Mouse (Mus musculus) A20 (cell line): Measurements from ENCODE around the gene Suds3.

Experiments
- DNase-seq: peaks from one replicate; pipeline ENCODE4 v3.0.0-alpha.2; 2011; ENCODE audit warnings: low read depth, low spot score

Gene Suds3

DNA sequence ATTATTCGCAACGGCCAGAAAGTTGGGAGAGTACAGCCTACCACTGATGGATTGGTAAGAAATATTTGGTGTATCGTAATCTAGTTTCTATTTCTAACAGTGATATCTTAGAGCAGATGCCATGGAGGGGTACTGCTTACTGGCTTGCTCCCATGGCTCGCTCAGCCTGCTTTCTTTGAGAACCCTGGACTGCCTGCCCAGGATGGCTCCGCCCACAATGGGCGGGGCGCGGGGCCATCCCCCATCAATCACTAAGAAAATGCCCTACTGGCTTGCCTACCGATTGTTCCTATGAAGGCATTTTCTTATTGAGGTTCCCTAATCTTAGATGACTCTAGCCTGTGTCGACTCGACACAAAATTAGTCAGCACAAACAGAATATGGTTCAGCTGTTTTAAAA is 73.3 kb downstream of the Suds3 start:
- DNase-seq = no peak
